Mouse (Mus musculus): ENCODE measurements around the gene Abcb11.

Abcb11 gene

DNA sequence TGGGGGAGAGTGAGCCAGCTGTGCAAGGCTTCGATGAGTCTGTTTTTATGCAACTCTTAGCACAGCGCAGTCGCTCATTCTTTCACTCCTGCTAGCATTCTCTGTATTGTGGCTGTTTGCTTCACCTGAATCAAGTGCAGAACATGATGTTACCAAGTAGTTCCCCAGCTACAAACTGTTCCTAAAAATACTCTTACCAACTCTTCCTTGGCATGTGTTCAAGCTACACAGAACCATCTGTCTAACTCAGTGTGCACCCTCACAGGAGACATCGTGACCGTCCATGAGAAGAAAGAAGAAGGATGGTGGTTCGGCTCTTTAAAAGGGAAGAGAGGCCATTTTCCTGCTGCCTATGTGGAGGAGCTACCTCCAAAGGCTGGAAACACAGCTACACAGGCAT is 153.7 kb downstream of the Abcb11 start:
- no peak for DNase-seq (ENCODE audit: low spot score in 2 of 2)

Data from spleen, postnatal 14 days (tissue).